Mouse (Mus musculus) inflammation-experienced regulatory T-cells, adult 6 months (primary cell): ENCODE results near the gene Ctnnb1. TPM values are rescaled to one million over a fixed set of nuclear protein-coding genes. Genes with fewer than 3 reads are reported as not detected.
A peak's percentile ranks its signal among the peaks of the same experiment; 100 is the strongest.
"Not testable (repeated sequence)": the region's sequence is repeated elsewhere in the genome, so short reads cannot be mapped to it uniquely, and the experiment has no call there.

ENCODE experiments used
- ATAC-seq: one replicate; pipeline ENCODE4 v1.8.0; 2017
- polyA plus RNA-seq, 3 experiments: library from polyadenylated mRNA; unstranded; fragments of 100-300 nt; shearing (Covaris generic); gene quantifications; one replicate each; pipeline ENCODE4 v1.2.1; 2017

The Ctnnb1 gene
- 10 to 100 TPM; 64.5 to 97.0 (median 82.2) TPM for polyA plus RNA-seq

GRCm38 (mm10) chr9:120929081-120929480 is at the start of gene Ctnnb1:
Ctnnb1 (plus strand) TSS chr9:120929216.
- ATAC-seq = no peak

GRCm38 (mm10) chr9:120880286-120880685 is 48.7 kb upstream of the Ctnnb1 start:
- ATAC-seq = no peak

- ATAC-seq = no peak
Measured at GRCm38 (mm10) chr9:120881121-120881520, 47.9 kb upstream of the Ctnnb1 start.

GRCm38 (mm10) chr9:120881839-120882238 is 47.2 kb upstream of the Ctnnb1 start:
- ATAC-seq = no peak

GRCm38 (mm10) chr9:120884726-120885125 is 44.3 kb upstream of the Ctnnb1 start:
- no peak for ATAC-seq

- ATAC-seq = no peak
Measured at GRCm38 (mm10) chr9:120887631-120888030, 41.4 kb upstream of the Ctnnb1 start.

GRCm38 (mm10) chr9:120893435-120893834 is 35.6 kb upstream of the Ctnnb1 start:
- ATAC-seq = no peak

GRCm38 (mm10) chr9:120893971-120894370 is 35.0 kb upstream of the Ctnnb1 start:
- no peak for ATAC-seq

GRCm38 (mm10) chr9:120894376-120894775 is 34.6 kb upstream of the Ctnnb1 start:
- ATAC-seq = no peak

- ATAC-seq = no peak
Measured at GRCm38 (mm10) chr9:120896502-120896901, 32.5 kb upstream of the Ctnnb1 start.

- no peak for ATAC-seq
Measured at GRCm38 (mm10) chr9:120897269-120897668, 31.7 kb upstream of the Ctnnb1 start.

GRCm38 (mm10) chr9:120899833-120900232 is 29.2 kb upstream of the Ctnnb1 start:
- no peak for ATAC-seq

- no peak for ATAC-seq
Measured at GRCm38 (mm10) chr9:120900338-120901274, 28.4 kb upstream of the Ctnnb1 start.

- no peak for ATAC-seq
Measured at GRCm38 (mm10) chr9:120902562-120902961, 26.5 kb upstream of the Ctnnb1 start.

- no peak for ATAC-seq
Measured at GRCm38 (mm10) chr9:120908461-120908860, 20.6 kb upstream of the Ctnnb1 start.

- ATAC-seq = no peak
Measured at GRCm38 (mm10) chr9:120913152-120913551, 15.9 kb upstream of the Ctnnb1 start.

- ATAC-seq = no peak
Measured at GRCm38 (mm10) chr9:120914429-120914828, 14.6 kb upstream of the Ctnnb1 start.

GRCm38 (mm10) chr9:120914877-120915459 is 14.0 kb upstream of the Ctnnb1 start:
- ATAC-seq = peak; percentile 65

GRCm38 (mm10) chr9:120917619-120918018 is 11.4 kb upstream of the Ctnnb1 start:
- ATAC-seq = not testable (repeated sequence)

- ATAC-seq = no peak
Measured at GRCm38 (mm10) chr9:120918211-120918610, 10.8 kb upstream of the Ctnnb1 start.

- ATAC-seq = no peak
Measured at GRCm38 (mm10) chr9:120918642-120919041, 10.4 kb upstream of the Ctnnb1 start.

GRCm38 (mm10) chr9:120919130-120919529 is 9.9 kb upstream of the Ctnnb1 start:
- no peak for ATAC-seq

- no peak for ATAC-seq
Measured at GRCm38 (mm10) chr9:120926126-120926525, 2.9 kb upstream of the Ctnnb1 start.
